Mouse (Mus musculus) stomach, postnatal 0 days (tissue): ENCODE results near the gene 4933402D24Rik. TPM values are rescaled to one million over a fixed set of nuclear protein-coding genes. Genes with fewer than 3 reads are reported as not detected.

ENCODE experiments used
- ATAC-seq: fragments of 200-750 bp; cut with Nextera tagmentation; 2 replicates; pipeline ENCODE4 v1.8.0; 2017; ENCODE audit not compliant: low FRiP score, low TSS enrichment
- DNase-seq: peaks from one replicate; pipeline ENCODE4 v3.0.0-alpha.2; 2016; ENCODE audit warnings: low spot score
- H3K27ac ChIP-seq: fragments of 300-500 bp; sonication (generic); replicated peaks from 2 replicates; pipeline ENCODE4 v1.5.1; 2014; ENCODE audit warnings: mild to moderate bottlenecking, control low read depth
- H3K27me3 ChIP-seq: fragments of 300-500 bp; sonication (generic); 2 replicates; pipeline ENCODE4 v1.6.1; 2014; ENCODE audit warnings: low read length; ENCODE audit not compliant: control insufficient read depth, insufficient read depth
- H3K36me3 ChIP-seq: fragments of 300-500 bp; sonication (generic); 2 replicates; pipeline ENCODE4 v1.6.1; 2014; ENCODE audit warnings: low read length, mixed read lengths; ENCODE audit not compliant: control insufficient read depth, insufficient read depth
- H3K4me1 ChIP-seq: fragments of 300-500 bp; sonication (generic); replicated peaks from 2 replicates; pipeline ENCODE4 v1.6.1; 2014; ENCODE audit warnings: antibody characterized with exemption; ENCODE audit not compliant: control insufficient read depth, insufficient read depth
- H3K4me2 ChIP-seq: fragments of 300-500 bp; sonication (generic); replicated peaks from 2 replicates; pipeline ENCODE4 v1.6.1; 2014; ENCODE audit warnings: low read depth, mild to moderate bottlenecking, control low read depth, moderate library complexity
- H3K4me3 ChIP-seq: fragments of 300-500 bp; sonication (generic); 2 replicates; pipeline ENCODE4 v1.5.1; 2014; ENCODE audit warnings: low read depth, low read length, control low read depth
- H3K9ac ChIP-seq: fragments of 300-500 bp; sonication (generic); 2 replicates; pipeline ENCODE4 v1.6.1; 2014; ENCODE audit warnings: mild to moderate bottlenecking, low read length, control low read depth, mixed read lengths
- H3K9me3 ChIP-seq: fragments of 300-500 bp; sonication (generic); 2 replicates; pipeline ENCODE4 v1.6.1; 2016; ENCODE audit warnings: low read length; ENCODE audit not compliant: control insufficient read depth
- CTCF ChIP-seq: IDR thresholded peaks from 2 replicates; pipeline ENCODE4 v1.5.1; 2016; ENCODE audit warnings: antibody characterized with exemption, low read depth, mild to moderate bottlenecking, moderate library complexity
- EP300 ChIP-seq: optimal IDR thresholded peaks from 2 replicates; pipeline ENCODE3; 2016; ENCODE audit warnings: antibody characterized with exemption
- WGBS: fragments of 180-500 bp; shearing (Covaris S2); extraction: QIAGEN DNeasy Blood & Tissue Kit; methylation state at CpG from one replicate; pipeline ENCODE4 v1.1.7; 2014; 5-methylcytosine and 5-hydroxymethylcytosine counted together
- polyA plus RNA-seq: library from polyadenylated mRNA; unstranded; fragments of >200 nt; fragmentation: Nextera tagmentation; extraction: Ambion mirVana; gene quantifications from 2 replicates; pipeline ENCODE4 v1.2.1, GENCODE M21; 2015

The 4933402D24Rik gene
- not detected in 2 replicates for polyA plus RNA-seq

GRCm38 (mm10) chr1:63769167-63769566 is at the start of gene 4933402D24Rik:
4933402D24Rik (minus strand) TSS chr1:63769267.
- H3K9ac ChIP-seq, result no peak within 1 kb of the TSS
- no peaks in the 10 kb centered on the region for H3K36me3 ChIP-seq
- no peak for ATAC-seq
- TF ChIP-seq EP300, result no peak
- TF ChIP-seq CTCF, result no peak
- H3K4me1 ChIP-seq, result no peaks in the 10 kb centered on the region
- no peak within 1 kb of the TSS for H3K4me2 ChIP-seq
- WGBS, result 74% methylated on average over 5 of the region's 5 CpGs
- no peak within 1 kb of the TSS for H3K4me3 ChIP-seq
- H3K27ac ChIP-seq, result no peak within 1 kb of the TSS
- H3K9me3 ChIP-seq, result no peaks in the 10 kb centered on the region
- no peak for DNase-seq
- no peaks in the 10 kb centered on the region for H3K27me3 ChIP-seq

DNA sequence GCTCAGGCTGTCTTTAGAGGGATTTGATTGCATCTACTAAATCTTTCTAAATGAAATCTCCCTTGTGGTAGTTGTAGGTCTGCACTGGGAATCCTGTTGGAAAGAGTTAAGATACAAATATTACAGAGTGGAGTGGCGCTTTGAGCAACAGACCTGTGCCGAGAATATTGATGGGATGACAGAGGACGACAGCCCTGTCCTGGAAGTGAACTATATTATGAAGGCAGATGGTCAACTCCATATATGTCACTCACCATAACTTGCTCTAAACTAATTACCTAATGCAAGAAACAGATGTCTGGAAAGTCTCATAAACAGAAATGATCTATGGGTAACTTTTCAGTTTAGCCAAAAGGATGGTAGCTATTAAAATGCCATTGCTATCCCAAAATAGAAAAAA is 39.5 kb upstream of the 4933402D24Rik start:
- DNase-seq, result no peak
- TF ChIP-seq EP300, result no peak
- no peak for TF ChIP-seq CTCF
- Histone ChIP-seq H3K4me3 (no peak overlapping the region), H3K4me1 (no peaks in the 10 kb centered on the region), H3K27ac (no peak overlapping the region), H3K4me2 (no peak overlapping the region), H3K27me3 (no peaks in the 10 kb centered on the region), H3K36me3 (no peaks in the 10 kb centered on the region), H3K9ac (no peak overlapping the region), H3K9me3 (no peaks in the 10 kb centered on the region)
- 42% methylated on average over 3 of the region's 3 CpGs for WGBS
- no peak for ATAC-seq

GRCm38 (mm10) chr1:63805095-63805494 is 36.0 kb upstream of the 4933402D24Rik start:
- Histone ChIP-seq H3K4me2 (no peak overlapping the region), H3K36me3 (no peaks in the 10 kb centered on the region), H3K9ac (no peak overlapping the region), H3K4me3 (no peak overlapping the region), H3K27ac (no peak overlapping the region), H3K9me3 (no peaks in the 10 kb centered on the region), H3K4me1 (no peaks in the 10 kb centered on the region), H3K27me3 (no peaks in the 10 kb centered on the region)
- DNase-seq, result no peak
- no peak for TF ChIP-seq CTCF
- no peak for TF ChIP-seq EP300
- ATAC-seq, result no peak

- no peak overlapping the region for H3K4me3 ChIP-seq
- TF ChIP-seq CTCF (no peak), EP300 (no peak)
Measured at GRCm38 (mm10) chr1:63794326-63794725, 25.3 kb upstream of the 4933402D24Rik start.

DNA sequence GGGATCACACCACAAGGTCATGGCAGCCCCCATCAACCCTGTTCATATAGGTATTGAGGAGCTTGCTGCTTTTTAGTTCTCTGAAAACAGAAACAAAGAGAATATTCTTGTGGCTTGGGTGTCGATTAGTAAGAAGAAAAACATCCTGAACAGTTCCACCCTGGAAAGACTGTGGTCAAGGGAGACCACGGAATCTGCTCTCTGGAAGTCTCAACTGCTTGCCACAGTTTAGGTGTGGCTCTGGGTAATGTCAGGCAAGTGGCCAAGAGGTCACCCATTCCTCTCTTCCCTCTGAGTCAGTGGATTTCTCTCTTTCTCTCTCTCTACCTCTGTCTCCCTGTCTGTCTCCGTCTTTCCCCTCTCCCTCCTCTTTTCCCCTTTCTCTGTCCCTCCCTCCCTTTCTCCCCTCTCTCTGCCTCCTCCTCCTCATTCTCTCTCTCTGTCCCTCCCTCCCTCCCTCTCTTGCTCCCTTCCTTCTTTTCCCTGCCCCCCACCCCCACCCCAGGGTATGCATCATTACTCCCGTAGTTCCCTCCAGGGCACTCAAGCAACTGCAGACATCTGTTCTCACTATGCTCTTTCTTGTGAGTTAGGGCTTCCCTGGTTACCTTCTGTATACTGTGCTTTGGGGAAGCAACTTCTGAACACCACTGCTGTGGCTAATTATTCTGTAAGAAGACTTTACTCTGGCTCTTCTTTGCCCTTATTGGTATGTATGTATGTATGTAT is 8.0 kb upstream of the 4933402D24Rik start:
- no peaks in the 10 kb centered on the region for H3K4me1 ChIP-seq
- no peak overlapping the region for H3K4me2 ChIP-seq
- no peak overlapping the region for H3K4me3 ChIP-seq
- H3K27ac ChIP-seq, result no peak overlapping the region
- no peaks in the 10 kb centered on the region for H3K36me3 ChIP-seq
- no peak for DNase-seq
- no peak for ATAC-seq
- no peak overlapping the region for H3K9ac ChIP-seq
- no peak for TF ChIP-seq CTCF
- no peak for TF ChIP-seq EP300
- 45% methylated on average over 4 of the region's 4 CpGs for WGBS
- H3K27me3 ChIP-seq, result no peaks in the 10 kb centered on the region
- H3K9me3 ChIP-seq, result no peaks in the 10 kb centered on the region

More at GRCm38 (mm10) chr1:63794326-63794725, 25.3 kb upstream of the 4933402D24Rik start:
- Histone ChIP-seq H3K9ac (no peak overlapping the region), H3K27me3 (no peaks in the 10 kb centered on the region), H3K36me3 (no peaks in the 10 kb centered on the region), H3K4me2 (no peak overlapping the region), H3K9me3 (no peaks in the 10 kb centered on the region), H3K4me1 (no peaks in the 10 kb centered on the region), H3K27ac (no peak overlapping the region)
- ATAC-seq (no peak), DNase-seq (no peak)

DNA sequence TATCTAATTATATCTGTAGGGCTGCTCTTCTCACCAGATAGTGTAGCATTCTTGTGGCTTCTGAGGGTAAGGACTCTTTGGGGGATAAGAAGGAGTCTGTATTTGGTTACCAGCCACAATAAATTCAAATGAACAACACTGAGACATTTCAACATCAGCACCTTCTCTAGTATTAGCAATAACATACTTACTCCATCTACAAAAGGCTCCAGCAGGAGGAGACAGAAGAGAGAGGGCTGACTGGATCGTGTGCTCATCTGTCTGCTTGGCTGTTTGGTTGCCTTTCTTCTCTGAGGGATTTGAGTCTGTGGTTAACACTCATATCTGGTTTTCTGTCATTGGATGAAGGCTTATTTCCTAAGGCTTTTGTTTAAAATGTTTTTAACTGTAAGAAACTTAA is 7.3 kb upstream of the 4933402D24Rik start:
- 58% methylated on average over 1 of the region's 1 CpGs for WGBS
- no peak overlapping the region for H3K4me2 ChIP-seq

More for the DNA sequence above, 7.3 kb upstream of the 4933402D24Rik start:
- Histone ChIP-seq H3K27ac (no peak overlapping the region), H3K9ac (no peak overlapping the region), H3K4me3 (no peak overlapping the region), H3K9me3 (no peaks in the 10 kb centered on the region), H3K27me3 (no peaks in the 10 kb centered on the region), H3K4me1 (no peaks in the 10 kb centered on the region), H3K36me3 (no peaks in the 10 kb centered on the region)
- no peak for TF ChIP-seq CTCF
- TF ChIP-seq EP300, result no peak
- DNase-seq (no peak), ATAC-seq (no peak)
